Mouse (Mus musculus) thymus, adult 2 months (tissue): Measurements from ENCODE around the gene Dars.

Experiments used
- CTCF ChIP-seq: fragments of 200-500 bp; IDR thresholded peaks from 2 replicates; pipeline ENCODE4 v1.5.1; 2012; ENCODE audit warnings: mild to moderate bottlenecking, control low read depth, low read length, moderate library complexity, borderline replicate concordance; ENCODE audit not compliant: control insufficient read depth, poor library complexity, insufficient read depth; ENCODE audit errors: extremely low read depth
- POLR2A ChIP-seq: fragments of 200-500 bp; IDR thresholded peaks from 2 replicates; pipeline ENCODE4 v1.6.1; 2012; ENCODE audit warnings: mild to moderate bottlenecking, low read length, control low read depth, moderate library complexity; ENCODE audit not compliant: control insufficient read depth, poor library complexity, insufficient read depth; ENCODE audit errors: extremely low read depth

GRCm38 (mm10) chr1:128459011-128459410 is 41.8 kb upstream of the Dars start:
- no peak for TF ChIP-seq CTCF
- TF ChIP-seq POLR2A, result no peak
